Mouse (Mus musculus) heart, embryonic 13.5 days (tissue): ENCODE results near the gene Gm42688. TPM values are rescaled to one million over a fixed set of nuclear protein-coding genes. Genes with fewer than 3 reads are reported as not detected.

Experiments used
- ATAC-seq: fragments of 200-750 bp; cut with Nextera tagmentation; 2 replicates; pipeline ENCODE4 v1.8.0; 2017; ENCODE audit warnings: moderate TSS enrichment; ENCODE audit not compliant: insufficient number of reproducible peaks, low FRiP score, low TSS enrichment; ENCODE audit errors: extremely low read depth
- H3K27ac ChIP-seq: fragments of 300-500 bp; sonication (generic); replicated peaks from 2 replicates; pipeline ENCODE4 v1.5.1; 2015; ENCODE audit warnings: moderate library complexity, mild to moderate bottlenecking, inconsistent platforms
- H3K27me3 ChIP-seq: fragments of 300-500 bp; sonication (generic); replicated peaks from 2 replicates; pipeline ENCODE4 v1.6.1; 2015; ENCODE audit warnings: mild to moderate bottlenecking, inconsistent platforms
- H3K36me3 ChIP-seq: fragments of 300-500 bp; sonication (generic); 2 replicates; pipeline ENCODE4 v1.6.1; 2015; ENCODE audit warnings: mild to moderate bottlenecking, inconsistent platforms
- H3K4me1 ChIP-seq: fragments of 300-500 bp; sonication (generic); 2 replicates; pipeline ENCODE4 v1.6.1; 2015; ENCODE audit warnings: inconsistent platforms
- H3K4me2 ChIP-seq: fragments of 300-500 bp; sonication (generic); 2 replicates; pipeline ENCODE4 v1.6.1; 2015; ENCODE audit warnings: inconsistent platforms, mild to moderate bottlenecking, moderate library complexity
- H3K4me3 ChIP-seq: fragments of 300-500 bp; sonication (generic); 2 replicates; pipeline ENCODE4 v1.5.1; 2015; ENCODE audit warnings: moderate library complexity, mild to moderate bottlenecking, inconsistent platforms
- H3K9ac ChIP-seq: fragments of 300-500 bp; sonication (generic); 2 replicates; pipeline ENCODE4 v1.6.1; 2015; ENCODE audit warnings: inconsistent platforms, mild to moderate bottlenecking, moderate library complexity
- H3K9me3 ChIP-seq: fragments of 300-500 bp; sonication (generic); 2 replicates; pipeline ENCODE4 v1.6.1; 2016; ENCODE audit warnings: inconsistent platforms
- WGBS: fragments of 180-500 bp; shearing (Covaris S2); methylation state at CpG from one replicate; pipeline ENCODE4 v1.1.7; 2015; ENCODE audit warnings: mixed read lengths; 5-methylcytosine and 5-hydroxymethylcytosine counted together
- polyA plus RNA-seq: library from polyadenylated mRNA; unstranded; fragments of >200 nt; fragmentation: Nextera tagmentation; extraction: Ambion mirVana; gene quantifications from 2 replicates; pipeline ENCODE4 v1.2.1, GENCODE M21; 2015

Gm42688 gene
- polyA plus RNA-seq, 1 experiment from 2014 or later = 1.6 TPM

- no peak overlapping the region for H3K4me3 ChIP-seq
- WGBS = 74% methylated on average over 14 of the region's 14 CpGs
- no peak for ATAC-seq
- peak overlapping the region; percentile 93; the same call in 1 of the 2 replicates for H3K9ac ChIP-seq
- 0 out of 2 replicates have a peak overlapping the region, but pooled peaks have one; percentile 20 for H3K27ac ChIP-seq
- peaks cover 36% of the 10 kb centered on the region for H3K36me3 ChIP-seq
- H3K9me3 ChIP-seq = no peaks in the 10 kb centered on the region
- peaks cover 60% of the 10 kb centered on the region for H3K4me1 ChIP-seq
- H3K27me3 ChIP-seq = no peaks in the 10 kb centered on the region
- H3K4me2 ChIP-seq = no peak overlapping the region
Observed at GRCm38 (mm10) chr6:83118825-83119733, 17.7 kb downstream of the Gm42688 start.

DNA sequence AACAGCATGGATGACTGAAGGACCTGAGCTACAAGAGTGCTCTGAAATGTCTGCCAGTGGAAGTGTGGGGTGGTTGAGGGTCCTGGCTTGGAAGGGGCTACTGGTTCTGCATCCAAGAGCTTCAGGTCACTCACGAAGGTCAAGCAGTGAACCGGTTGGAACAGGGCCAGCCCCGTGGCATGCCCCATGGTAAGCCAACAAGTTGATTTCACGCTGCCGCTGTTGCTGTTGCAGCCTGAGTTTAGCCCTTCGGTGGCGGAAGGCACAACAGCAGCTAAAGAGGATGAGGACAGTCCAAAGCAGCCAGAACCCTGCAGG is 18.3 kb downstream of the Gm42688 start:
- no peaks in the 10 kb centered on the region for H3K9me3 ChIP-seq
- H3K27me3 ChIP-seq = no peaks in the 10 kb centered on the region
- peaks cover 36% of the 10 kb centered on the region for H3K36me3 ChIP-seq
- H3K9ac ChIP-seq = peak overlapping the region; percentile 93
- peak overlapping the region; percentile 80; the same call in 1 of the 2 replicates for H3K4me3 ChIP-seq
- ATAC-seq = no peak
- 75% methylated on average over 7 of the region's 7 CpGs for WGBS
- H3K4me1 ChIP-seq = peaks cover 60% of the 10 kb centered on the region
- no peak overlapping the region for H3K27ac ChIP-seq
- peak overlapping the region; percentile 99 for H3K4me2 ChIP-seq

DNA sequence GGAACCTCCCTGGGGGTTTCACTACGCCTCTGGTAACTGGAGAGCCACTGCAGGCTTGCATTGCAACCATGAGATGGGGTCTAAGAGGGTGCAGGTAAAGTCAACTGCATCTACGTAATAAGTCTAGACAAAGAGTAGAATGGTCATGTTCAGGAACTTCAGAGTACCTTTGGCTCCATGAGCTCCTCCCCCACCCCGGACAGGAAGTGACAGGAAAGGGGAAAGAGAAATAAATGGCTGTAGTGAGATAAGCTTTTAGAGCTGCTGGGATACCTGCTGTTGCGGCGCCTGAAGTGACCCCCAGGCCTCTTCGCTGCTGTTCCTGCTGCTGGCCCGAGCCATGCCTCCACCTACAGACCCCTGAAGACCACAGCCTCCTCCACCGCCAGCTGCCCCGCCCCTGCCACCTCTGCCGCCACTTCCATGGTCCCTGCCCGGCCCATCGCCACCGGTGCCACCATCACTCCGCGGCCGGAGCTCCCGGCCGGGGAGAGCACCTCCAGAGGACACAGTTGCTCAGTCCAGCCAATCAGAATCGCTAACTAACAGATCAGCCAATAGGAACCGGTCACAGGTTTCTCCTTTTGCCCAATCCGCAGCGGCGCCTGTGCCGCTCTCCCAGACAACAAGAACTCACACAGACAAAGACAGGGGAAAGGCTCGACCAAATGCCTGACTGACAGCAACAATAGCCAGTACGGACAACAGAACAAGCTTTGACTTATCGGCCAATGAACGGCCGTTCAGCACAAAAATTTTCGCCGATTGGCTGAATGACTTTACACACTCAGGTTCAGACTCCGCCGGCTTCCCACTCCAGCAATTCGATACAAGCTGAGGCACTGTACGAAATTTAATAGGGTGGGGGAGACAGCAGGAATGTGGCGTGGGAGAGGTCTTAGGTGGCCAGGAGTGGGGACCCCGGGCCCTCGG is 19.8 kb downstream of the Gm42688 start, which contains the start of gene Wbp1:
Wbp1 (minus strand) TSS at position 630 of the 933 bp plus-strand sequence.
- Histone ChIP-seq H3K9me3 (no peaks in the 10 kb centered on the region), H3K27ac (peak within 1 kb of the TSS; percentile 95), H3K36me3 (peaks cover 36% of the 10 kb centered on the region), H3K4me2 (peak within 1 kb of the TSS; percentile 99), H3K4me1 (peaks cover 58% of the 10 kb centered on the region), H3K9ac (peak within 1 kb of the TSS; percentile 94), H3K4me3 (peak within 1 kb of the TSS; percentile 80), H3K27me3 (no peaks in the 10 kb centered on the region)
- WGBS = under 1% methylated on average over 38 of the region's 38 CpGs
- ATAC-seq = peak; percentile 86

GRCm38 (mm10) chr6:83121863-83122710 is 20.7 kb downstream of the Gm42688 start:
- H3K9ac ChIP-seq = peak overlapping the region; percentile 94
- peak overlapping the region; percentile 80 for H3K4me3 ChIP-seq
- peak overlapping the region; percentile 99 for H3K4me2 ChIP-seq
- H3K36me3 ChIP-seq = peaks cover 32% of the 10 kb centered on the region
- ATAC-seq = peak; percentile 51
- H3K4me1 ChIP-seq = peaks cover 49% of the 10 kb centered on the region
- peak overlapping the region; percentile 95 for H3K27ac ChIP-seq
- no peaks in the 10 kb centered on the region for H3K9me3 ChIP-seq
- 2% methylated on average over 52 of the region's 52 CpGs for WGBS
- H3K27me3 ChIP-seq = no peaks in the 10 kb centered on the region

DNA sequence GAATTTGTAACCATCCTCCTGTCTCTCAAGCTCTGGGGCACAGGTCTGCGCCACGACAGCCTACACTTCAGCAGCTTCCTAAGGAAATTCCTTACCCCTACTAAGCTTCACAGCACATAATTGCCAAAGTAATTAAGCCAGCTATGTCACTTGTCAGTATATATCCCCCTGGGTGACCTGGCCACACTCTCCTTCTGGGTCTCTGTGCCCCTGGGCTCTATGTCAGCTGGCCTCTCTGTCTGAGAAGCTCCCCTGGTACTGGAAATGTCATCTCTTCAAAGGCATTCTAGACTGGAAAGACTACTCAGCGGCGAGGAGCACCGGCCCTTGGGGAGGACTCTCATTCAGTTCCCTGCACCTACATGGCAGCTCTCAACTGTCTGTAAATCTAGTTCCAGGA is 21.5 kb downstream of the Gm42688 start:
- peaks cover 23% of the 10 kb centered on the region for H3K36me3 ChIP-seq
- peaks cover 45% of the 10 kb centered on the region for H3K4me1 ChIP-seq
- no peak overlapping the region for H3K27ac ChIP-seq
- WGBS = 84% methylated on average over 5 of the region's 5 CpGs
- peak overlapping the region; percentile 94; the same call in 1 of the 2 replicates for H3K9ac ChIP-seq
- H3K27me3 ChIP-seq = no peaks in the 10 kb centered on the region
- H3K4me2 ChIP-seq = peak overlapping the region; percentile 99
- H3K4me3 ChIP-seq = peak overlapping the region; percentile 80
- no peaks in the 10 kb centered on the region for H3K9me3 ChIP-seq
- ATAC-seq = no peak

- no peaks in the 10 kb centered on the region for H3K9me3 ChIP-seq
- H3K27me3 ChIP-seq = no peaks in the 10 kb centered on the region
- H3K4me2 ChIP-seq = peak overlapping the region; percentile 96
- peak overlapping the region; percentile 88 for H3K9ac ChIP-seq
- no peak for ATAC-seq
- H3K4me1 ChIP-seq = peaks cover 36% of the 10 kb centered on the region
- 0 out of 2 replicates have a peak, but pooled peaks cover 5% of the 10 kb centered on the region for H3K36me3 ChIP-seq
- peak overlapping the region; percentile 46 for H3K27ac ChIP-seq
- WGBS = under 1% methylated on average over 30 of the region's 30 CpGs
- H3K4me3 ChIP-seq = peak overlapping the region; percentile 77
Observed at GRCm38 (mm10) chr6:83124851-83125312, 23.5 kb downstream of the Gm42688 start.

GRCm38 (mm10) chr6:83125331-83125730 is 23.9 kb downstream of the Gm42688 start, which contains the start of gene Ino80b:
Ino80b (minus strand) TSS chr6:83125431.
- Histone ChIP-seq H3K36me3 (0 out of 2 replicates have a peak, but pooled peaks cover 5% of the 10 kb centered on the region), H3K27ac (peak within 1 kb of the TSS; percentile 46), H3K4me1 (peaks cover 31% of the 10 kb centered on the region), H3K4me3 (peak within 1 kb of the TSS; percentile 77), H3K27me3 (no peaks in the 10 kb centered on the region), H3K9me3 (no peaks in the 10 kb centered on the region), H3K4me2 (peak within 1 kb of the TSS; percentile 96), H3K9ac (peak within 1 kb of the TSS; percentile 88)
- no peak for ATAC-seq
- WGBS = 29% methylated on average over 5 of the region's 5 CpGs

DNA sequence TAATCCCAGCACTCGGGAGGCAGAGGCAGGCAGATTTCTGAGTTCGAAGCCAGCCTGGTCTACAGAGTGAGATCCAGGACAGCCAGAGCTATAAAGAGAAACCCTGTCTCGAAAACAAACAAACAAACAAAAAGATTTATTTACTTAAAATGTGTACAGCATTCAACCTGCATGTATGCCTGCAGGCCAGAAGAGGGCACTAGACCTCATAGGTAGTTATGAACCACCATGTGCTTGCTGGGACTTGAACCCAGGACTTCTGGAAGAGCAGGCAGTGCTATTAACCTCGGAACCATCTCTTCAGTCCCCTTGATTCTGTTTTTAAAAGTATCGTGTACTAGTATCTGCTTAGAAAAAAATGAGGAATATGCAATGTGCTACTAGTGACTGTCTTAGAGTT is 26.0 kb downstream of the Gm42688 start:
- H3K27ac ChIP-seq = no peak overlapping the region
- 89% methylated on average over 5 of the region's 5 CpGs for WGBS
- ATAC-seq = no peak
- H3K4me1 ChIP-seq = peaks cover 22% of the 10 kb centered on the region
- no peak overlapping the region for H3K4me3 ChIP-seq
- 0 out of 2 replicates have a peak, but pooled peaks cover 5% of the 10 kb centered on the region for H3K36me3 ChIP-seq
- H3K4me2 ChIP-seq = no peak overlapping the region
- no peaks in the 10 kb centered on the region for H3K27me3 ChIP-seq
- H3K9ac ChIP-seq = no peak overlapping the region
- H3K9me3 ChIP-seq = no peaks in the 10 kb centered on the region

GRCm38 (mm10) chr6:83131469-83132034 is 30.1 kb downstream of the Gm42688 start:
- ATAC-seq = no peak
- H3K27me3 ChIP-seq = peaks cover 5% of the 10 kb centered on the region; the same call in 1 of the 2 replicates
- no peak overlapping the region for H3K4me2 ChIP-seq
- no peak overlapping the region for H3K9ac ChIP-seq
- H3K27ac ChIP-seq = no peak overlapping the region
- H3K36me3 ChIP-seq = no peaks in the 10 kb centered on the region
- no peaks in the 10 kb centered on the region for H3K9me3 ChIP-seq
- H3K4me3 ChIP-seq = no peak overlapping the region
- 73% methylated on average over 6 of the region's 6 CpGs for WGBS
- peaks cover 18% of the 10 kb centered on the region for H3K4me1 ChIP-seq
